Mouse (Mus musculus) G1E (cell line): ENCODE measurements around the gene Itgad. TPM values are rescaled to one million over a fixed set of nuclear protein-coding genes. Genes with fewer than 3 reads are reported as not detected.

Experiments
- ATAC-seq: 2 replicates; pipeline ENCODE4 v1.8.0; 2016; ENCODE audit warnings: mild to moderate bottlenecking; ENCODE audit not compliant: insufficient number of reproducible peaks, poor library complexity, low FRiP score, severe bottlenecking; ENCODE audit errors: extremely low read depth
- DNase-seq: peaks from one replicate; pipeline ENCODE4 v3.0.0; 2012; ENCODE audit warnings: low spot score
- H3K27me3 ChIP-seq: 2 replicates; pipeline ENCODE4 v1.6.1; 2012; ENCODE audit warnings: mild to moderate bottlenecking, low read length, inconsistent platforms; ENCODE audit not compliant: insufficient read depth
- H3K36me3 ChIP-seq: replicated peaks from 2 replicates; pipeline ENCODE3; 2012; ENCODE audit warnings: mild to moderate bottlenecking, inconsistent platforms
- H3K4me1 ChIP-seq: 2 replicates; pipeline ENCODE4 v1.6.1; 2012; ENCODE audit warnings: low read depth, low read length, inconsistent platforms, mixed read lengths; ENCODE audit not compliant: insufficient read depth
- H3K4me3 ChIP-seq: 2 replicates; pipeline ENCODE4 v1.5.1; 2012; ENCODE audit warnings: low read depth, mild to moderate bottlenecking, inconsistent platforms, low read length, moderate library complexity, mixed read lengths
- H3K9me3 ChIP-seq: replicated peaks from 2 replicates; pipeline ENCODE4 v1.6.1; 2012; ENCODE audit warnings: inconsistent platforms
- CTCF ChIP-seq: IDR thresholded peaks from 2 replicates; pipeline ENCODE4 v1.5.1; 2012; ENCODE audit warnings: low read depth, low read length, inconsistent platforms, mixed read lengths
- GATA1 ChIP-seq: IDR thresholded peaks from 2 replicates; pipeline ENCODE4 v1.6.1; 2012; ENCODE audit warnings: borderline replicate concordance, low read length, inconsistent platforms, mixed read lengths
- GATA2 ChIP-seq: IDR thresholded peaks from 2 replicates; pipeline ENCODE4 v1.6.1; 2012; ENCODE audit warnings: low read depth, low read length, inconsistent platforms, borderline replicate concordance
- POLR2AphosphoS5 ChIP-seq: IDR thresholded peaks from 2 replicates; pipeline ENCODE4 v1.6.1; 2012; ENCODE audit warnings: low read depth, low read length, inconsistent platforms; ENCODE audit not compliant: insufficient replicate concordance
- TAL1 ChIP-seq: conservative IDR thresholded peaks from 2 replicates; pipeline ENCODE4 v1.6.1; 2012; ENCODE audit warnings: low read depth, low read length, inconsistent platforms, mixed read lengths
- polyA plus RNA-seq: library from polyadenylated mRNA; stranded (reverse); fragments of >175 nt; gene quantifications from 2 replicates; pipeline ENCODE4 v1.2.3, GENCODE M21; 2012
- total RNA-seq, 2 experiments: library from RNA; stranded (forward) in 1 of 2; stranded (reverse) in 1 of 2; fragments of 200-1000 nt in 1 of 2; fragments of >200 nt in 1 of 2; fragmentation: Nextera tagmentation in 1 of 2; gene quantifications; 2 replicates each; pipeline ENCODE4 v1.2.3; 2014 to 2017

The Itgad gene
- total and polyA plus RNA-seq, 3 experiments = 0.01 TPM; not detected in 2

- H3K4me3 ChIP-seq = peak overlapping the region; percentile 85
- no peaks in the 10 kb centered on the region for H3K9me3 ChIP-seq
- DNase-seq = no peak
- no peak for ATAC-seq
- TF ChIP-seq TAL1 (no peak), CTCF (no peak), GATA1 (no peak), GATA2 (no peak), POLR2AphosphoS5 (no peak)
- H3K36me3 ChIP-seq = peaks cover 55% of the 10 kb centered on the region
- H3K27me3 ChIP-seq = no peaks in the 10 kb centered on the region; the same call in 1 of the 2 replicates
- peaks cover 44% of the 10 kb centered on the region for H3K4me1 ChIP-seq
Measured at GRCm38 (mm10) chr7:128237593-128237926, 83.4 kb downstream of the Itgad start.

- Histone ChIP-seq H3K27me3 (no peaks in the 10 kb centered on the region; the same call in 1 of the 2 replicates), H3K9me3 (no peaks in the 10 kb centered on the region), H3K4me3 (peak within 1 kb of the TSS; percentile 85), H3K36me3 (peaks cover 61% of the 10 kb centered on the region), H3K4me1 (peaks cover 44% of the 10 kb centered on the region)
- ATAC-seq = peak; percentile 73
- no peak for TF ChIP-seq POLR2AphosphoS5
- TF ChIP-seq GATA1 = no peak
- no peak for TF ChIP-seq TAL1
- no peak for TF ChIP-seq CTCF
- no peak for TF ChIP-seq GATA2
- peak; percentile 94 for DNase-seq
Measured at GRCm38 (mm10) chr7:128237927-128238778, 84.0 kb downstream of the Itgad start, which contains the start of gene 9130023H24Rik. TSS of gene 9130023H24Rik (minus strand) at chr7:128238031.

- no peak for DNase-seq
- ATAC-seq = no peak
- no peak for TF ChIP-seq GATA1
- no peak for TF ChIP-seq GATA2
- TF ChIP-seq CTCF = peak; percentile 62
- TF ChIP-seq TAL1 = no peak
- H3K27me3 ChIP-seq = no peaks in the 10 kb centered on the region; the same call in 1 of the 2 replicates
- no peaks in the 10 kb centered on the region for H3K9me3 ChIP-seq
- H3K4me3 ChIP-seq = peak overlapping the region; percentile 85
- peaks cover 44% of the 10 kb centered on the region for H3K4me1 ChIP-seq
- peaks cover 66% of the 10 kb centered on the region for H3K36me3 ChIP-seq
Measured at GRCm38 (mm10) chr7:128238991-128239390, 84.8 kb downstream of the Itgad start.

- no peak for TF ChIP-seq TAL1
- no peak for DNase-seq
- no peak for ATAC-seq
- Histone ChIP-seq H3K4me3 (no peak overlapping the region; the same call in 1 of the 2 replicates), H3K36me3 (peaks cover 75% of the 10 kb centered on the region), H3K27me3 (no peaks in the 10 kb centered on the region; the same call in 1 of the 2 replicates), H3K9me3 (no peaks in the 10 kb centered on the region), H3K4me1 (peaks cover 44% of the 10 kb centered on the region)
Measured at GRCm38 (mm10) chr7:128240131-128240784, 86.1 kb downstream of the Itgad start.

GRCm38 (mm10) chr7:128242331-128242730, 88.2 kb downstream of the Itgad start:
- H3K4me3 ChIP-seq = no peak overlapping the region
- no peak for DNase-seq
- no peak for ATAC-seq
- peaks cover 64% of the 10 kb centered on the region for H3K36me3 ChIP-seq
- no peak for TF ChIP-seq GATA2
- TF ChIP-seq CTCF = no peak
- no peak for TF ChIP-seq TAL1
- TF ChIP-seq GATA1 = no peak
- no peak for TF ChIP-seq POLR2AphosphoS5
- peaks cover 43% of the 10 kb centered on the region for H3K4me1 ChIP-seq
- H3K27me3 ChIP-seq = peaks cover 3% of the 10 kb centered on the region; the same call in 1 of the 2 replicates
- no peaks in the 10 kb centered on the region for H3K9me3 ChIP-seq

GRCm38 (mm10) chr7:128243921-128244320, 89.7 kb downstream of the Itgad start:
- H3K4me1 ChIP-seq = peaks cover 49% of the 10 kb centered on the region
- no peak overlapping the region for H3K4me3 ChIP-seq
- TF ChIP-seq GATA2 (no peak), TAL1 (no peak), GATA1 (no peak), POLR2AphosphoS5 (no peak), CTCF (no peak)
- DNase-seq (no peak), ATAC-seq (no peak)
- H3K27me3 ChIP-seq = peaks cover 7% of the 10 kb centered on the region
- H3K36me3 ChIP-seq = peaks cover 64% of the 10 kb centered on the region
- H3K9me3 ChIP-seq = no peaks in the 10 kb centered on the region
